Mouse (Mus musculus) neural tube, embryonic 11.5 days (tissue): Measurements from ENCODE around the gene Gga3. TPM values are rescaled to one million over a fixed set of nuclear protein-coding genes. Genes with fewer than 3 reads are reported as not detected.
A peak's percentile ranks its signal among the peaks of the same experiment; 100 is the strongest.

Experiments used
- ATAC-seq: fragments of 200-750 bp; cut with Nextera tagmentation; 2 replicates; pipeline ENCODE4 v1.8.0; 2017; ENCODE audit warnings: moderate number of reproducible peaks, mild to moderate bottlenecking, moderate TSS enrichment, moderate library complexity; ENCODE audit not compliant: insufficient read depth, low FRiP score, low TSS enrichment
- DNase-seq: peaks from one replicate; pipeline ENCODE4 v3.0.0-alpha.2; 2015; ENCODE audit warnings: low spot score
- H3K27ac ChIP-seq: fragments of 300-500 bp; sonication (generic); 2 replicates; pipeline ENCODE4 v1.5.1; 2014; ENCODE audit warnings: low read depth, mild to moderate bottlenecking, low read length
- H3K27me3 ChIP-seq: fragments of 300-500 bp; sonication (generic); 2 replicates; pipeline ENCODE4 v1.6.1; 2014; ENCODE audit warnings: mild to moderate bottlenecking, low read length, mixed read lengths; ENCODE audit not compliant: control insufficient read depth, insufficient read depth
- H3K36me3 ChIP-seq: fragments of 300-500 bp; sonication (generic); 2 replicates; pipeline ENCODE4 v1.6.1; 2014; ENCODE audit warnings: mild to moderate bottlenecking, low read length, moderate library complexity, mixed read lengths; ENCODE audit not compliant: control insufficient read depth, insufficient read depth
- H3K4me1 ChIP-seq: fragments of 300-500 bp; sonication (generic); 2 replicates; pipeline ENCODE4 v1.6.1; 2014; ENCODE audit warnings: low read length, mixed read lengths; ENCODE audit not compliant: control insufficient read depth, insufficient read depth
- H3K4me2 ChIP-seq: fragments of 300-500 bp; sonication (generic); 2 replicates; pipeline ENCODE4 v1.6.1; 2014; ENCODE audit warnings: low read depth, mild to moderate bottlenecking, moderate library complexity
- H3K4me3 ChIP-seq: fragments of 300-500 bp; sonication (generic); 2 replicates; pipeline ENCODE4 v1.5.1; 2014; ENCODE audit warnings: low read depth, low read length
- H3K9ac ChIP-seq: fragments of 300-500 bp; sonication (generic); 2 replicates; pipeline ENCODE4 v1.6.1; 2014; ENCODE audit warnings: mild to moderate bottlenecking, low read length
- H3K9me3 ChIP-seq: fragments of 300-500 bp; sonication (generic); 2 replicates; pipeline ENCODE4 v1.6.1; 2016; ENCODE audit warnings: low read length; ENCODE audit not compliant: control insufficient read depth
- WGBS: fragments of 180-500 bp; shearing (Covaris S2); extraction: QIAGEN DNeasy Blood & Tissue Kit; methylation state at CpG from one replicate; pipeline ENCODE4 v1.1.7; 2014; 5-methylcytosine and 5-hydroxymethylcytosine counted together
- polyA plus RNA-seq: library from polyadenylated mRNA; unstranded; fragments of >200 nt; fragmentation: Nextera tagmentation; extraction: Ambion mirVana; gene quantifications from 2 replicates; pipeline ENCODE4 v1.2.1, GENCODE M21; 2014

The Gga3 gene
- polyA plus RNA-seq, 1 experiment from 2014 or later = 31.7 TPM

DNA sequence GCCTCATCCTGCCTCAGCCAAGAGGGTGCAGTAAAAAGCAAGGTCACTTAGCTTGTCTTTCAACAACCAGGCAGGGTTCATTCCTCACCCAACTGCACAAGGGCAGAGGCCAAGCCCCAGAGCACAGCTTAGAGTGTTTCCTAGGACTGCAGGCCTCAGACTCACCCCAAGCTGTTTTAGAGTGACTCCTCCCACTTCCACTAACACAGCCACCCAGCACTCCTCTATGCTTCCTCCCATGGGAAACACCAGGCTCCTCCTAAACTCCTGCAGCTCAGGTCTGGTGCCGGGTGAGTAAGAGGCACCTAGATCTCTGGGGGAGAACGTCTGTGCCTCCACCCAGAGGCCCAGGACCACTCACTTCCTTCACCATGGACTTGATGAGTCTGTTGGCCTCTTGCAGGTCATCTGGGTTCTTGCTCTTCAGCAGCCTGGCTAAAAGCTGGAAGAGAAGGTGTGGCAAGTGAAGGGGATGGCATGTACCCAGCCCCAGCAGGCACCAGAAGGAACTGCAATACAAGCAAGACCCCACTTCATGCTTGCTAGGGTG, 13.2 kb downstream of the Gga3 start:
- no peaks in the 10 kb centered on the region for H3K4me1 ChIP-seq
- no peak overlapping the region for H3K4me2 ChIP-seq
- DNase-seq (no peak), ATAC-seq (no peak)
- H3K9me3 ChIP-seq = no peaks in the 10 kb centered on the region
- H3K4me3 ChIP-seq = no peak overlapping the region
- peaks cover 36% of the 10 kb centered on the region for H3K36me3 ChIP-seq
- H3K27me3 ChIP-seq = no peaks in the 10 kb centered on the region
- 80% methylated on average over 2 of the region's 2 CpGs for WGBS
- H3K9ac ChIP-seq = no peak overlapping the region
- no peak overlapping the region for H3K27ac ChIP-seq

DNA sequence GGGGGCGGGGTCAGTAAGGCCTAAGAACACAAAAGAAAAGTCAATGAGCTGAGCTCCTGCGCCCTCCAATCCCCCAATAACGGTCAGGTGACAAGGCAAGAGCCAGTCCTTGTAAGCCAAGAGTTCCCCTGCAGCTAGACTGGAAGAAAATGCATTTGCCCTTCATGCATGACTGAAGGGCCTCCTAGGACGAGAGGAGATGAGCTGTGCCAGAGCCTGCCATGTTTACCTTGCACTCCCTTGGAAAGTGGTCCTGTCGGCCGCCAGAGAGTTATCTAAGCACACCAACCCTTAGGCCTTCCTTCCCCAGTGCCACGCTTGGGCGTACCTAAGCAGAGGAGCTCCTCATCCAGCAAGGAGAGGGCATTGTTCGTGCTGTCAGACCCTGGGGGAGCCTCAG, 15.9 kb downstream of the Gga3 start:
- no peaks in the 10 kb centered on the region for H3K27me3 ChIP-seq
- DNase-seq (no peak), ATAC-seq (no peak)
- no peak overlapping the region for H3K4me2 ChIP-seq
- no peaks in the 10 kb centered on the region for H3K9me3 ChIP-seq
- no peak overlapping the region for H3K4me3 ChIP-seq
- H3K27ac ChIP-seq = no peak overlapping the region
- H3K9ac ChIP-seq = no peak overlapping the region
- no peaks in the 10 kb centered on the region for H3K4me1 ChIP-seq
- H3K36me3 ChIP-seq = peaks cover 42% of the 10 kb centered on the region
- 83% methylated on average over 9 of the region's 9 CpGs for WGBS

DNA sequence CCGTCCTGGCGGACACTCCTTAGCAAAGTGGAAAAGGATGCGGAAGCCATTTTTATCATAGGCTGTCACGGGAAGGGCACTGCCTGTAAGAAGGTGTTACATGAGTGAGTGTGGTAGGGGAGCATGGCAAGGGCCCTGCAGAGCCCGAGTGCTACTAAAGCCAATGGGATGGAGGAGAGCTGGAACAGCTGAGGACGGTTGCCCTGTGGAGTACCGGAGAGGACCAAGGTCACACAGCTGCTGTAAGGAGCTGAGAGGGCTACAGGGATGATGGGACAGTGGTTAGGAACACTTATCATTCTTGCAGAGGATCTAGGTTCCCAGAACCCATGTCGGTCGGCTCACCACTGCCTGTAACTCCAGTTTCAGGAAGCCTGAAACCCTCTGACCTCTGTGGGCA, 17.4 kb downstream of the Gga3 start:
- DNase-seq = no peak
- Histone ChIP-seq H3K9me3 (no peaks in the 10 kb centered on the region), H3K27me3 (no peaks in the 10 kb centered on the region), H3K36me3 (peaks cover 48% of the 10 kb centered on the region), H3K9ac (no peak overlapping the region), H3K4me3 (no peak overlapping the region), H3K4me1 (no peaks in the 10 kb centered on the region), H3K4me2 (no peak overlapping the region), H3K27ac (no peak overlapping the region)
- no peak for ATAC-seq
- 91% methylated on average over 9 of the region's 9 CpGs for WGBS

- DNase-seq (no peak), ATAC-seq (no peak)
- H3K4me3 ChIP-seq = no peak overlapping the region
- no peaks in the 10 kb centered on the region for H3K9me3 ChIP-seq
- no peak overlapping the region for H3K9ac ChIP-seq
- H3K27me3 ChIP-seq = no peaks in the 10 kb centered on the region
- H3K4me1 ChIP-seq = no peaks in the 10 kb centered on the region
- WGBS = 94% methylated on average over 7 of the region's 7 CpGs
- H3K36me3 ChIP-seq = peaks cover 53% of the 10 kb centered on the region
- H3K4me2 ChIP-seq = no peak overlapping the region
- H3K27ac ChIP-seq = no peak overlapping the region
These were observed 18.2 kb downstream of the Gga3 start for GRCm38 (mm10) chr11:115585573-115586100.

- H3K36me3 ChIP-seq = peaks cover 49% of the 10 kb centered on the region
- H3K9me3 ChIP-seq = no peaks in the 10 kb centered on the region
- H3K9ac ChIP-seq = no peak overlapping the region
- no peak overlapping the region for H3K4me3 ChIP-seq
- H3K4me2 ChIP-seq = no peak overlapping the region
- DNase-seq = no peak
- no peak overlapping the region for H3K27ac ChIP-seq
- no peaks in the 10 kb centered on the region for H3K27me3 ChIP-seq
- ATAC-seq = no peak
- 88% methylated on average over 10 of the region's 10 CpGs for WGBS
- H3K4me1 ChIP-seq = no peaks in the 10 kb centered on the region
These were observed 19.3 kb downstream of the Gga3 start for GRCm38 (mm10) chr11:115584376-115585073.

DNA sequence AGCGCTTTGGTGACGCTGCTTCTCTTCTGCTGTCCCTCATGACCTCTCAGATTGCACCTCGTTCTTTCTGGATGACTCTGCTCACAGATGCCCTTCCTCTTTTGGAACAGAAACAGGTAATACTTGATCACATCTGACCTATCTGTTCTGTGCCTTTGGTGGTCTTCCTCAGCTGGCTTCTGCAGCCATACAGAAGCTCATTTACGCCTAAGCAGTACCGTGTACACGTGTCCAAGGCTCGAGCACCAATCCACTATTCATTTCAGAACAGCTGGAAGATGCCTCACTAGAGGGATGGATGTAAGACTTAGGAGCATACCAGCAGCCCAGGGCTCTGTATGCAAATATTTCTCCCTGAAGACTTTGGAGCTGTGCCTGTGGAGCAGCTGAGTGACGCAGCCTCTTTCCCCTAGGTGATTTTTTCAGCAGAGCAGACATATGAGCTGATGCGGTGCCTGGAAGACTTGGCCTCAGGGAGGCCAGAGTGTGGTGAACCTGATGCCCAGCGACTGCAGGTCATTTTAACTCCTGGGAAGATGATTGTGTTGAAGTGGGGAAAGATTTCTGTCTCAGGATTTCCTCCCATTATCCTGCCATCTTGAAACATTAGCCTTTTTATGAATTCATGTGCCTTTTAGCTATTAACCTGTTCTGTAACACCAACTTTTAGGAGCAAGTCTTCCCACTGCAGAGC, 20.8 kb downstream of the Gga3 start:
- Histone ChIP-seq H3K36me3 (peaks cover 45% of the 10 kb centered on the region), H3K4me1 (no peaks in the 10 kb centered on the region), H3K9ac (no peak overlapping the region), H3K27me3 (no peaks in the 10 kb centered on the region), H3K4me2 (no peak overlapping the region), H3K4me3 (no peak overlapping the region), H3K9me3 (no peaks in the 10 kb centered on the region), H3K27ac (no peak overlapping the region)
- DNase-seq (no peak), ATAC-seq (no peak)
- 89% methylated on average over 10 of the region's 10 CpGs for WGBS

DNA sequence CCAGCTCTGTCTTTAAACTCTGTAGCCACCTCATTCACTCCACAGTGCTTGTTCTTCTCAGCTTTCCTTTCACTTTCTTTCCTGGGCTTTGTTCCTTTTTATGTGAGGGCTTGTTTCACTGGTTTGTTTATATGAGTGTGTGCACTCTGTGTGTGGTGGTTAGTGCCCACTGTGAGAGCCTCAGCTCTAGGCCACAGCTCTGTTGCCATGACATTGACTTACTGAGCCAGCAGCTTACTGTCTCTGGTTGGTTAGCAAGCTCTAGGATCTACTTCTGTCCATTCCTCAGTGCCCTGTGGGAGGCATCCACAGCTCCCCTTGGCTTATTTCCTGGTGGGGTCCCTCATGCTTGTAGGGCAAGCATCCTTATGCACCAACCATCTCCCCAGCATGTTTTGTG, 24.8 kb downstream of the Gga3 start:
- no peak overlapping the region for H3K4me2 ChIP-seq
- H3K27ac ChIP-seq = no peak overlapping the region
- no peak overlapping the region for H3K4me3 ChIP-seq
- no peaks in the 10 kb centered on the region for H3K9me3 ChIP-seq
- H3K36me3 ChIP-seq = peaks cover 28% of the 10 kb centered on the region
- no peaks in the 10 kb centered on the region for H3K4me1 ChIP-seq
- H3K9ac ChIP-seq = no peak overlapping the region
- H3K27me3 ChIP-seq = no peaks in the 10 kb centered on the region
- ATAC-seq = no peak
- DNase-seq = no peak

GRCm38 (mm10) chr11:115564961-115565360, 38.9 kb downstream of the Gga3 start:
- peaks cover 5% of the 10 kb centered on the region; the same call in 1 of the 2 replicates for H3K4me1 ChIP-seq
- no peaks in the 10 kb centered on the region for H3K9me3 ChIP-seq
- peaks cover 15% of the 10 kb centered on the region for H3K36me3 ChIP-seq
- no peak overlapping the region for H3K27ac ChIP-seq
- no peak for ATAC-seq
- 21% methylated on average over 7 of the region's 7 CpGs for WGBS
- H3K4me3 ChIP-seq = peak overlapping the region; percentile 79
- H3K4me2 ChIP-seq = peak overlapping the region; percentile 64
- no peak for DNase-seq
- H3K27me3 ChIP-seq = no peaks in the 10 kb centered on the region
- peak overlapping the region; percentile 79 for H3K9ac ChIP-seq
